Comparison of ENCODE assay signal across 8 mouse cellular contexts in genomic region chr2:153526850-153527530, GRCm38 (mm10). TPM values are rescaled to one million over a fixed set of nuclear protein-coding genes. Genes with fewer than 3 reads are reported as not detected.
A peak's percentile ranks its signal among the peaks of the same experiment; 100 is the strongest.
DNase-seq lines count a peak whose midpoint lies in the region; ATAC-seq lines count a peak whose summit lies in the region.
"Had no signal": no experiment of that assay in that cellular context is flagged by ENCODE, and none has a peak within 500 bp of the region (broad histone marks: within the 10 kb centered on the region; RNA-seq: fewer than 3 reads in every experiment).

No protein-coding gene starts in this region.

- H3K4me1 ChIP-seq in forebrain, embryonic 16.5 days (replicated peaks; ENCODE audit: control insufficient read depth, insufficient read depth, low read length): peaks cover 36% of the 10 kb centered on the region
- peaks cover 64% of the 10 kb centered on the region for H3K4me1 ChIP-seq in liver, embryonic 11.5 days (replicated peaks; ENCODE audit: control insufficient read depth, insufficient read depth, low read length)

- H3K4me3 ChIP-seq in forebrain, embryonic 16.5 days (replicated peaks; ENCODE audit: low read length): 0 out of 2 replicates have a peak overlapping the region, but pooled peaks have one; percentile 84
- H3K4me3 ChIP-seq in liver, embryonic 11.5 days (ENCODE audit: low read depth, low read length): peak overlapping the region; percentile 80

- H3K9ac ChIP-seq in forebrain, embryonic 16.5 days (replicated peaks; ENCODE audit: low read depth, low read length): no peak overlapping the region
- H3K9ac ChIP-seq in liver, embryonic 11.5 days (ENCODE audit: low read depth, low read length): peak overlapping the region; percentile 91

- peak; percentile 22 for DNase-seq in right cerebral cortex, postnatal 25 days
- no peak for DNase-seq in right cerebral cortex, adult 2 months (ENCODE audit: low spot score in 2 of 2)
- peak; percentile 55 for DNase-seq in liver, embryonic 11.5 days (ENCODE audit: low spot score)
- DNase-seq in urinary bladder, postnatal 25 days (ENCODE audit: low spot score): peak; percentile 57
- no peak for DNase-seq in lung, adult 18-20 months
- no peak for DNase-seq in left cerebral cortex, adult 9 months (ENCODE audit: low spot score in 2 of 2)

- H3K36me3 ChIP-seq in forebrain, embryonic 16.5 days (ENCODE audit: control insufficient read depth, insufficient read depth): no peaks in the 10 kb centered on the region
- H3K36me3 ChIP-seq in liver, embryonic 11.5 days (ENCODE audit: control insufficient read depth, insufficient read depth, low read length): no peaks in the 10 kb centered on the region

- H3K4me2 ChIP-seq in forebrain, embryonic 16.5 days (ENCODE audit: low read length): peak overlapping the region; percentile 89
- H3K4me2 ChIP-seq in liver, embryonic 11.5 days: peak overlapping the region; percentile 89

- H3K27me3 ChIP-seq in forebrain, embryonic 16.5 days (replicated peaks; ENCODE audit: control insufficient read depth, insufficient read depth, low read length): no peaks in the 10 kb centered on the region
- no peaks in the 10 kb centered on the region for H3K27me3 ChIP-seq in liver, embryonic 11.5 days (replicated peaks; ENCODE audit: control insufficient read depth, insufficient read depth, low read length)

- no peak for ATAC-seq in forebrain, embryonic 16.5 days
- ATAC-seq in liver, embryonic 11.5 days (replicated peaks; ENCODE audit: low FRiP score): no peak

- no peak overlapping the region for H3K27ac ChIP-seq in forebrain, embryonic 16.5 days (ENCODE audit: low read length)
- H3K27ac ChIP-seq in liver, embryonic 11.5 days (ENCODE audit: low read depth, low read length): peak overlapping the region; percentile 95
- H3K27ac ChIP-seq: macrophage had no signal

- 50% methylated on average over 9 of the region's 9 CpGs for WGBS in forebrain, embryonic 16.5 days
- 61% methylated on average over 9 of the region's 9 CpGs for WGBS in liver, embryonic 11.5 days

- H3K9me3 ChIP-seq in forebrain, embryonic 16.5 days (ENCODE audit: control insufficient read depth, low read length): no peaks in the 10 kb centered on the region
- no peaks in the 10 kb centered on the region for H3K9me3 ChIP-seq in liver, embryonic 11.5 days (ENCODE audit: control insufficient read depth, low read length)

RNA-seq across cellular contexts. Expression of gene Nol4l, which starts 2.8 kb away (rescaled TPM):
- 47.8 and 50.4 TPM in 2 replicates for polyA plus RNA-seq in forebrain, embryonic 16.5 days (2015; fragmentation: Nextera tagmentation; extraction: Ambion mirVana)
- 14.1 and 15.8 TPM in 2 replicates for polyA plus RNA-seq in liver, embryonic 11.5 days (2014; fragmentation: Nextera tagmentation; extraction: Ambion mirVana)

RNA-seq across cellular contexts. Expression of gene 4930404H24Rik, which starts 34.4 kb away (rescaled TPM):
- not detected in 2 replicates for polyA plus RNA-seq in forebrain, embryonic 16.5 days (2015; fragmentation: Nextera tagmentation; extraction: Ambion mirVana)
- not detected in 2 replicates for polyA plus RNA-seq in liver, embryonic 11.5 days (2014; fragmentation: Nextera tagmentation; extraction: Ambion mirVana)
- polyA plus RNA-seq: macrophage had no signal

Comparison
In these comparisons a context has a peak if more than half of its experiments do, and no peak if none do; other contexts are left out.
1. DNase-seq: peak in right cerebral cortex, postnatal 25 days (single experiment), liver, embryonic 11.5 days (single experiment) and urinary bladder, postnatal 25 days (single experiment); none in right cerebral cortex, adult 2 months (0 of 2), lung, adult 18-20 months (0 of 2) and left cerebral cortex, adult 9 months (0 of 2).